Mouse (Mus musculus): Measurements from ENCODE around the gene Wdr49. TPM values are rescaled to one million over a fixed set of nuclear protein-coding genes. Genes with fewer than 3 reads are reported as not detected.
"Not testable (repeated sequence)": the region's sequence is repeated elsewhere in the genome, so short reads cannot be mapped to it uniquely, and the experiment has no call there.

The Wdr49 gene
- polyA plus RNA-seq, 1 experiment from 2014 or later, result not detected

DNA sequence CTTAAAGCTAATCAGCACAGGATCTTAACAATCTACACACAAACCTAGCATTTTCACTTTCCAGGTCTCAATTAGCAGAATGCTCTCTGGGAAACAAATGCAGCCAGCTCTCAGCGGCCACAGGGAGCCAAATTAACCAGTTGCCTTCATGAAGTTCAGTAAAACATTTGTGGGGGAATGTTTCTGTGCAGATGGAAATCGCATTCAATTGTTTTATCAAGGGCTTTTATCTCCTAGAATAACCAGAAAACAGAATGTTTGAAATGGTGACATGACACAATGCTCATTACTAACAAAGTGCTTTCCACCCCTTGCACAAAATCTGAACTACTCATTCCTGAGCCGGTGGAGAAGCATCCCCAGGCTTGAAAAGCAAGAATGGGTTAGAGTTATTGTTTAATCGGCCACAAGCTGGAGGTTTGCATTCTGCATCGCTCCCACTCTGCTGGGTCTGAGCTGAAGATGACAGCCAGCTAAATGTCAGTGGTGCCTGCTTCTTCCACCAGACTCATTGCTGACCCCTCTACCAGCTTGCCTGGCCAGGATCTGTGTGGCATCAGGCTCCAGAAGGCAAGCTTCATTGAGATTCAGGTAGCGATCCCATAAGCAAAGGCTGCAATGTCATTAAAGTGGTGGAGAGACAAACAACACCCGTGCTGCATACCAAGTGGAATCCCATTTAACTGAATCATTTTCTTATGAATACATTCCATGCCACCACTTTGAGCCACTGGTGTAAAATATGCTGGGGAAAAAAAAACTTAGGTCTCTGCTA is 86.6 kb downstream of the Wdr49 start:
- no peaks in the 10 kb centered on the region for H3K9me3 ChIP-seq (replicated peaks)
- peak overlapping the region; percentile 45 for H3K4me2 ChIP-seq
- no peaks in the 10 kb centered on the region for H3K36me3 ChIP-seq (ENCODE audit: poor library complexity, severe bottlenecking)
- H3K27ac ChIP-seq, result peak overlapping the region; percentile 58
- H3K4me3 ChIP-seq, result no peak overlapping the region
- no peak overlapping the region for H3K9ac ChIP-seq
- H3K4me1 ChIP-seq, result peaks cover 19% of the 10 kb centered on the region
- WGBS, result 25% methylated on average over 7 of the region's 7 CpGs
- H3K27me3 ChIP-seq, result no peaks in the 10 kb centered on the region
- ATAC-seq, result peak; percentile 91

GRCm38 (mm10) chr3:75394487-75394886 is 87.5 kb downstream of the Wdr49 start:
- 71% methylated on average over 3 of the region's 3 CpGs for WGBS
- Histone ChIP-seq H3K9me3 (replicated peaks) (no peaks in the 10 kb centered on the region), H3K4me2 (no peak overlapping the region), H3K36me3 (ENCODE audit: poor library complexity, severe bottlenecking) (no peaks in the 10 kb centered on the region), H3K4me1 (peaks cover 19% of the 10 kb centered on the region), H3K4me3 (no peak overlapping the region), H3K27me3 (no peaks in the 10 kb centered on the region), H3K9ac (no peak overlapping the region), H3K27ac (peak overlapping the region; percentile 58; the same call in 1 of the 2 replicates)
- no peak for ATAC-seq

DNA sequence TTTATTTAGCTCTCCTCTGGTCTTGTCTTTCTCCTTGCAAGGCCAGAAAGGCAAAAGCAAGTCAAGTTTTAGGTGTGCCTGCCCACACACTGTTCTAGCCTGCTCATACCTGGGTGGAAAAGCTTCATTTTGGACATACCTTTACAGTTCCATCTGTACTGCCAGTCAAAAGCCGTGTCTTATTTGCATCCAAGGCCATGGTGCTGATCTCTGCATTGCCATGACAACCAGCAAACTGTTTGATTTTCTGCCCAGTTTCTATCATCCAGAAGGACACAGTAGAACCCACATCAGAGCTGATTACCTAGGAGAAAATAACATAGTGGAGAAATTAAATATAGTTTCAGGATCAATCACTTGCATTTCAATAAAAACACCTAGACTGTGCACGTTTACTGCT is 100.2 kb downstream of the Wdr49 start:
- peak; percentile 59 for ATAC-seq
- H3K4me1 ChIP-seq, result no peaks in the 10 kb centered on the region
- no peak overlapping the region for H3K4me2 ChIP-seq
- H3K9ac ChIP-seq, result no peak overlapping the region
- H3K4me3 ChIP-seq, result no peak overlapping the region
- 75% methylated on average over 2 of the region's 2 CpGs for WGBS
- H3K27me3 ChIP-seq, result no peaks in the 10 kb centered on the region
- no peaks in the 10 kb centered on the region for H3K36me3 ChIP-seq (ENCODE audit: poor library complexity, severe bottlenecking)
- H3K9me3 ChIP-seq (replicated peaks), result no peaks in the 10 kb centered on the region
- H3K27ac ChIP-seq, result no peak overlapping the region

GRCm38 (mm10) chr3:75353972-75354371 is 128.0 kb downstream of the Wdr49 start:
- Histone ChIP-seq H3K27ac (no peak overlapping the region), H3K9me3 (replicated peaks) (no peaks in the 10 kb centered on the region), H3K4me3 (no peak overlapping the region), H3K9ac (no peak overlapping the region), H3K4me2 (no peak overlapping the region), H3K27me3 (no peaks in the 10 kb centered on the region), H3K36me3 (ENCODE audit: poor library complexity, severe bottlenecking) (no peaks in the 10 kb centered on the region), H3K4me1 (no peaks in the 10 kb centered on the region)
- ATAC-seq, result no peak

- Histone ChIP-seq H3K4me3 (no peak overlapping the region), H3K27me3 (no peaks in the 10 kb centered on the region), H3K27ac (no peak overlapping the region), H3K36me3 (ENCODE audit: poor library complexity, severe bottlenecking) (no peaks in the 10 kb centered on the region), H3K4me2 (no peak overlapping the region), H3K9ac (no peak overlapping the region), H3K9me3 (replicated peaks) (no peaks in the 10 kb centered on the region), H3K4me1 (no peaks in the 10 kb centered on the region)
- ATAC-seq, result no peak
Observed at GRCm38 (mm10) chr3:75337196-75337595, 144.8 kb downstream of the Wdr49 start.

GRCm38 (mm10) chr3:75320999-75321398 is 161.0 kb downstream of the Wdr49 start:
- Histone ChIP-seq H3K36me3 (ENCODE audit: poor library complexity, severe bottlenecking) (no peaks in the 10 kb centered on the region), H3K9ac (no peak overlapping the region), H3K4me2 (no peak overlapping the region), H3K4me3 (no peak overlapping the region), H3K27me3 (no peaks in the 10 kb centered on the region), H3K9me3 (replicated peaks) (no peaks in the 10 kb centered on the region), H3K27ac (no peak overlapping the region), H3K4me1 (no peaks in the 10 kb centered on the region)
- ATAC-seq, result no peak
- 77% methylated on average over 4 of the region's 4 CpGs for WGBS

- H3K36me3 ChIP-seq (ENCODE audit: poor library complexity, severe bottlenecking), result no peaks in the 10 kb centered on the region
- H3K9me3 ChIP-seq (replicated peaks), result no peaks in the 10 kb centered on the region
- no peaks in the 10 kb centered on the region for H3K4me1 ChIP-seq
- no peak overlapping the region for H3K4me3 ChIP-seq
- H3K27me3 ChIP-seq, result no peaks in the 10 kb centered on the region
- WGBS, result 80% methylated on average over 4 of the region's 4 CpGs
- H3K9ac ChIP-seq, result no peak overlapping the region
- ATAC-seq, result no peak
- H3K27ac ChIP-seq, result no peak overlapping the region
- H3K4me2 ChIP-seq, result no peak overlapping the region
Observed at GRCm38 (mm10) chr3:75308861-75309260, 173.1 kb downstream of the Wdr49 start.

GRCm38 (mm10) chr3:75308228-75308627 is 173.7 kb downstream of the Wdr49 start:
- H3K9ac ChIP-seq, result no peak overlapping the region
- no peak overlapping the region for H3K27ac ChIP-seq
- no peak overlapping the region for H3K4me3 ChIP-seq
- no peak overlapping the region for H3K4me2 ChIP-seq
- H3K36me3 ChIP-seq (ENCODE audit: poor library complexity, severe bottlenecking), result no peaks in the 10 kb centered on the region
- no peaks in the 10 kb centered on the region for H3K9me3 ChIP-seq (replicated peaks)
- 85% methylated on average over 3 of the region's 3 CpGs for WGBS
- H3K4me1 ChIP-seq, result no peaks in the 10 kb centered on the region
- no peak for ATAC-seq
- H3K27me3 ChIP-seq, result no peaks in the 10 kb centered on the region

GRCm38 (mm10) chr3:75305584-75305983 is 176.4 kb downstream of the Wdr49 start:
- no peak overlapping the region for H3K4me2 ChIP-seq
- H3K27me3 ChIP-seq, result no peaks in the 10 kb centered on the region
- WGBS, result 89% methylated on average over 3 of the region's 3 CpGs
- H3K4me1 ChIP-seq, result no peaks in the 10 kb centered on the region
- H3K27ac ChIP-seq, result no peak overlapping the region
- no peak overlapping the region for H3K4me3 ChIP-seq
- no peak overlapping the region for H3K9ac ChIP-seq
- no peaks in the 10 kb centered on the region for H3K9me3 ChIP-seq (replicated peaks)
- ATAC-seq, result no peak
- H3K36me3 ChIP-seq (ENCODE audit: poor library complexity, severe bottlenecking), result no peaks in the 10 kb centered on the region

- Histone ChIP-seq H3K27ac (no peak overlapping the region), H3K4me2 (no peak overlapping the region), H3K9ac (no peak overlapping the region), H3K9me3 (replicated peaks) (no peaks in the 10 kb centered on the region), H3K36me3 (ENCODE audit: poor library complexity, severe bottlenecking) (no peaks in the 10 kb centered on the region), H3K27me3 (no peaks in the 10 kb centered on the region), H3K4me3 (no peak overlapping the region), H3K4me1 (no peaks in the 10 kb centered on the region)
- 91% methylated on average over 5 of the region's 5 CpGs for WGBS
- no peak for ATAC-seq
Observed at GRCm38 (mm10) chr3:75304621-75305020, 177.3 kb downstream of the Wdr49 start.

DNA sequence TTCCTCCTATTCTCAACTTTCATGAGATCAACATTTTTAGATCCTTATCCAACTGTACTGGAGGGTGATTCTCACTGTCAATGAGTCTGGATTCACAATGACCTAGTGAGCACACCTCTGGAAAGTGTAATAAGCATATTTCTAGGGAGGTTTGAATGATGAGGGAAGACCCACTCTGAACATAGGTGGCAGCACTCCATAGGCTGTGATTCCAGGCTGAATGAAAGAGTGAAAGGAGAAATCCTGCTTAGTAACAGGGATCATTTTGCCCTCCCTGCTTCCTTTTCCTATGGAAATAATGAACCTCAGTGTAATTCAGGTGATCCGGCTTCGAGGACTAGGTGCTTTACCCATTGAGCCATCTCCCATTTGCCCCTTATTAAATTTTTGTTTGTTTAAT is 180.9 kb downstream of the Wdr49 start:
- Histone ChIP-seq H3K9ac (no peak overlapping the region), H3K4me3 (no peak overlapping the region), H3K4me1 (peaks cover 6% of the 10 kb centered on the region; the same call in 1 of the 2 replicates), H3K9me3 (replicated peaks) (no peaks in the 10 kb centered on the region), H3K36me3 (ENCODE audit: poor library complexity, severe bottlenecking) (no peaks in the 10 kb centered on the region), H3K4me2 (no peak overlapping the region), H3K27me3 (no peaks in the 10 kb centered on the region), H3K27ac (no peak overlapping the region)
- ATAC-seq, result no peak
- 97% methylated on average over 2 of the region's 2 CpGs for WGBS

- not testable (repeated sequence) for H3K27me3 ChIP-seq; H3K9me3 ChIP-seq (replicated peaks); H3K4me1 ChIP-seq; H3K27ac ChIP-seq; ATAC-seq; H3K4me2 ChIP-seq; H3K36me3 ChIP-seq (ENCODE audit: poor library complexity, severe bottlenecking); H3K9ac ChIP-seq; H3K4me3 ChIP-seq
- WGBS, result 100% methylated on average over 1 of the region's 1 CpGs
Observed at GRCm38 (mm10) chr3:75299464-75299863, 182.5 kb downstream of the Wdr49 start.

- no peaks in the 10 kb centered on the region for H3K9me3 ChIP-seq (replicated peaks)
- WGBS, result 54% methylated on average over 3 of the region's 3 CpGs
- no peak overlapping the region for H3K4me3 ChIP-seq
- no peaks in the 10 kb centered on the region for H3K36me3 ChIP-seq (ENCODE audit: poor library complexity, severe bottlenecking)
- H3K4me1 ChIP-seq, result peaks cover 6% of the 10 kb centered on the region; the same call in 1 of the 2 replicates
- no peak overlapping the region for H3K27ac ChIP-seq
- no peak overlapping the region for H3K4me2 ChIP-seq
- no peaks in the 10 kb centered on the region for H3K27me3 ChIP-seq
- H3K9ac ChIP-seq, result no peak overlapping the region
- 0 out of 2 replicates have a peak, but pooled peaks have one; percentile 10 for ATAC-seq
Observed at GRCm38 (mm10) chr3:75297758-75298111, 184.2 kb downstream of the Wdr49 start.
